Mouse (Mus musculus): Measurements from ENCODE around the gene Zfp131. TPM values are rescaled to one million over a fixed set of nuclear protein-coding genes. Genes with fewer than 3 reads are reported as not detected.

The Zfp131 gene
- polyA plus RNA-seq (2015; fragmentation: Illumina TruSeq; extraction: RNeasy Lipid Tissue Mini Kit (QIAGEN cat#74804); ENCODE audit: low read depth, low replicate concordance), result 38.5 TPM

GRCm38 (mm10) chr13:119790761-119791579 is at the start of gene Zfp131:
Gene Zfp131 (minus strand): TSS chr13:119790889.

GRCm38 (mm10) chr13:119835320-119836056 is 44.8 kb upstream of the Zfp131 start, which contains the start of gene D13Ertd608e:
Gene D13Ertd608e (plus strand): TSS chr13:119836006.

GRCm38 (mm10) chr13:119830116-119830515 is 39.4 kb upstream of the Zfp131 start, which contains the start of gene AF067063:
Gene AF067063 (minus strand): TSS chr13:119830216.

GRCm38 (mm10) chr13:119755681-119756471 is 34.8 kb downstream of the Zfp131 start, which contains the start of gene Nim1k:
Gene Nim1k (minus strand): TSS chr13:119755882.

Other genes with a start within 250 kb of the Zfp131 start
- gene Ccl28, start 167.1 kb downstream of the Zfp131 start, polyA plus RNA-seq (2015; fragmentation: Illumina TruSeq; extraction: RNeasy Lipid Tissue Mini Kit (QIAGEN cat#74804); ENCODE audit: low read depth, low replicate concordance), result 2.5 TPM
- gene Hmgcs1, start 100.5 kb downstream of the Zfp131 start, polyA plus RNA-seq (2015; fragmentation: Illumina TruSeq; extraction: RNeasy Lipid Tissue Mini Kit (QIAGEN cat#74804); ENCODE audit: low read depth, low replicate concordance), result 199 TPM
- 12.4 TPM for gene Nim1k, start 35.0 kb downstream of the Zfp131 start, polyA plus RNA-seq (2015; fragmentation: Illumina TruSeq; extraction: RNeasy Lipid Tissue Mini Kit (QIAGEN cat#74804); ENCODE audit: low read depth, low replicate concordance)
- gene AF067063, start 39.3 kb upstream of the Zfp131 start, polyA plus RNA-seq (2015; fragmentation: Illumina TruSeq; extraction: RNeasy Lipid Tissue Mini Kit (QIAGEN cat#74804); ENCODE audit: low read depth, low replicate concordance), result not detected
- not detected for gene D13Ertd608e, start 45.1 kb upstream of the Zfp131 start, polyA plus RNA-seq (2015; fragmentation: Illumina TruSeq; extraction: RNeasy Lipid Tissue Mini Kit (QIAGEN cat#74804); ENCODE audit: low read depth, low replicate concordance)
- gene Tcstv1, start 103.9 kb upstream of the Zfp131 start, polyA plus RNA-seq (2015; fragmentation: Illumina TruSeq; extraction: RNeasy Lipid Tissue Mini Kit (QIAGEN cat#74804); ENCODE audit: low read depth, low replicate concordance), result not detected
- not detected for gene Gm21761, start 138.4 kb upstream of the Zfp131 start, polyA plus RNA-seq (2015; fragmentation: Illumina TruSeq; extraction: RNeasy Lipid Tissue Mini Kit (QIAGEN cat#74804); ENCODE audit: low read depth, low replicate concordance)
- gene B020031M17Rik, start 159.9 kb upstream of the Zfp131 start, polyA plus RNA-seq (2015; fragmentation: Illumina TruSeq; extraction: RNeasy Lipid Tissue Mini Kit (QIAGEN cat#74804); ENCODE audit: low read depth, low replicate concordance), result not detected
- gene Gm36079, start 236.1 kb upstream of the Zfp131 start, polyA plus RNA-seq (2015; fragmentation: Illumina TruSeq; extraction: RNeasy Lipid Tissue Mini Kit (QIAGEN cat#74804); ENCODE audit: low read depth, low replicate concordance), result not detected

Measured in brain, adult 10 weeks (tissue).